Mouse (Mus musculus): ENCODE data around the gene Bloc1s4.

- TF ChIP-seq POLR2A (IDR thresholded peaks at IDR 0.05; ENCODE audit: low read depth, low read length) = no peak
- no peak for TF ChIP-seq CTCF (IDR thresholded peaks at IDR 0.05; ENCODE audit: extremely low read depth, insufficient read depth, insufficient read length, insufficient replicate concordance)
Observed at GRCm38 (mm10) chr5:36776021-36776575, 27.6 kb upstream of the Bloc1s4 start.
